Mouse (Mus musculus) olfactory bulb, adult 2 months (tissue): ENCODE data around the gene Fhit.

ENCODE experiments used
- CTCF ChIP-seq: fragments of 200-500 bp; IDR thresholded peaks from 2 replicates; pipeline ENCODE4 v1.5.1; 2012; ENCODE audit warnings: low read depth, mild to moderate bottlenecking, low read length, moderate library complexity; ENCODE audit not compliant: insufficient read depth
- POLR2A ChIP-seq: fragments of 200-500 bp; IDR thresholded peaks from 2 replicates; pipeline ENCODE4 v1.6.1; 2012; ENCODE audit warnings: mild to moderate bottlenecking, low read depth, low read length, moderate library complexity; ENCODE audit not compliant: insufficient read depth

GRCm38 (mm10) chr14:10166641-10167429 lies 995.0 kb downstream of the Fhit start:
- TF ChIP-seq CTCF (no peak), POLR2A (no peak)
